Mouse (Mus musculus) heart, postnatal 10 days (tissue): ENCODE measurements around the gene Fam118a. TPM values are rescaled to one million over a fixed set of nuclear protein-coding genes. Genes with fewer than 3 reads are reported as not detected.

Source experiments
- DNase-seq, 2 experiments: peaks; one replicate each; pipeline ENCODE4 v3.0.0; 2021
- intact Hi-C: fragments of 180-260 bp; cut with DNase I; formaldehyde crosslinking; loops from one replicate; pipeline ENCODE4 v1.15.1; 2025
- total RNA-seq, 2 experiments: library from RNA; stranded (reverse); gene quantifications; 2 replicates each; pipeline ENCODE4 v1.2.3; 2021

The Fam118a gene
- total RNA-seq, 2 experiments from 2014 or later: 10.1 to 10.8 TPM

GRCm38 (mm10) chr15:85049758-85050157 is 21.0 kb downstream of the Fam118a start:
- intact Hi-C loops: no loop called here
- no peak for DNase-seq

DNA sequence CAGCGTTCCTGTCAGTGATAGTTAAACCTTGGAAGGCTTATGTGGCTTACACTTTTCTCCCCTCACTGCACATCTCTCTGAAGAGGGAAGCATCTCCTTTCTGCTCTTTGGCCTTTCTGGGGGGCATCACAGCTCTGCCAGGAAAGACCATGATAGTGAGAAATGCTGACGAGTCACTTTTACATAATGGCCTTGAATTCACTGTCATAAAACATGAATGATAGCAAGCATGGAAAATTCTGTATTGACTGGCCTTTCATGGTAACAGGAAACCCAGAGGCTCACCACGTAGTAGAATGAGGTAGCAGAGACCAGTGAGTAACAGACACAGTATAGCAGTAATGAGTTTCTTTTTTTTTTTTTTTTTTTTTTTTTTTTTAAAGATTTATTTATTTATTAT is 25.4 kb downstream of the Fam118a start:
- intact Hi-C loops: no loop called here
- DNase-seq: no peak

DNA sequence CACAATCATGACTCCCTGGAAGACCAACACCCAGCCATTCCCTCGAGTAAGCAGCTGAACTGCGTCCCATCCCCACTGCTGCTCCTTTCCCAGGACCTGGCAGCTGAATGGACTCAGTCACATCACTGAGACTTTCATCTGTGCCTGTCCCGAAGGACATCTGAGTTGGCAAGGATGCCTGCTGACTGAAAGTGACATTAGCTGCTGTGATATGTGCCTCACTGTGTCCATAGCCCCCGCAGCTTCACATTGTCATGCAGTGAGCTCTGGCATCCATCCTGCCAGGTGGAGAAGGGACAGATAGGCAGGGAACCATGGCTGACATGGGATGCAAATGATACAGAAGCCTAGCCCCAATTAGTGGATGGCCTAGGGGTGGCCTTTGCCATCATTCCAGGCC is 26.4 kb downstream of the Fam118a start:
- intact Hi-C loops: no loop called here

DNA sequence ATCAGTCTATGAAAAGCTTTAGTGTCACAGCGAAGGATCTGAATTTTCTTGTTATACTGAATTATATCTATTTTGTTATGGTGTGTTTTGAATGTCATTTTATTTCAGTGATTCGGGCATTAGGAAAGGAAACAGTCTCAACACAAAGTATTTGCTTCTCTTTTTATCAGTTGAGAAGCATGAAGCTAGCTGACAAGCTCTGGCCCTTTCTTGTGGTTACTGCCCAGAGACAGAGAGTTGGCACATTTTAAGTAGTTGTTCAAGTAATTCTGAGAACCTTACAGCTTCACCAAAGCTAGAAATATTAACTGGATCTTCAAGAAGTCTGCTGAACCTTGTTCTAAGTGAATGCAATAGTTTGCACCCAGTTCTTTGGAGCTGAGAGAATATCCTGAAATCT is 34.7 kb downstream of the Fam118a start:
- intact Hi-C loops: no loop called here
- DNase-seq: no peak

More for the DNA sequence above, 26.4 kb downstream of the Fam118a start:
- DNase-seq: no peak

DNA sequence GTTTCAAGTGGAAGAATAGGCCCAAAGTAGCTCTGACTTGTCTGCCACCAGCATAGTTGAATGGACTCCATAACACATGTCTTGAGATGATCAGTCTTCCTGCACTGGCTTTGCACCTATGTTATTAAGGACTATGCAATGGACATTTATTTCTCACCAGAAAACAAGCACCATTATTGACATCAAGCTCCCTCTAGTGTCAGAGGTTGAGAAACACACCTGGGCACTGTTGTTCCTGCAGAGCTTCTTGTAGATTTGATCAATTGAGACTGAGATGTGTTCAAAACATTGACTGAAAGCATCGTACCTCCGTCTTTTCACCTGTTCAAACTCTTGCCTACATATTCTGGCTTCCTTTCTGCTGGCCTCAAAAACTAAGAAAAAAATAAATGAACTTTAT is 41.8 kb downstream of the Fam118a start:
- DNase-seq: peak; percentile 51 to 66
- intact Hi-C loops: loop anchor here (1.0 kb wide), 1 partner anchor 69 kb away; no protein-coding TSS in a partner anchor

DNA sequence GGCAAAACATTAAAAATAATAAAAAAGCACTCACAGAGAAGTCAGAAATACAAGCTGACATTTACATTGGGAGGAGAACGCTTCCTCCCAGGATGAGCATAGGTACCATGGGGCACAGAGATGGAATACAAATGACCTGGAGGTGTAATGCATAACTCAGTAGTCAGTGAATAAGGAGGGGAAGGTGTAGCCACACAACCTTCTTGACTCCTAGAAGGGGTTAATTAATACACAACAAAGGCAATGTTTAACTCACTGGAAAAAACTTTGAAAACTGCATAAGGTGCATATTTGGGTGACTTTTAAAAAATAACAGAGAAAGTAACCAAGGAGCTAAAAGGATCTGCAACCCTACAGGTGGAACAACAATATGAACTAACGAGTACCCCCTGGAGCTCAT is 43.9 kb downstream of the Fam118a start:
- intact Hi-C loops: no loop called here

DNA sequence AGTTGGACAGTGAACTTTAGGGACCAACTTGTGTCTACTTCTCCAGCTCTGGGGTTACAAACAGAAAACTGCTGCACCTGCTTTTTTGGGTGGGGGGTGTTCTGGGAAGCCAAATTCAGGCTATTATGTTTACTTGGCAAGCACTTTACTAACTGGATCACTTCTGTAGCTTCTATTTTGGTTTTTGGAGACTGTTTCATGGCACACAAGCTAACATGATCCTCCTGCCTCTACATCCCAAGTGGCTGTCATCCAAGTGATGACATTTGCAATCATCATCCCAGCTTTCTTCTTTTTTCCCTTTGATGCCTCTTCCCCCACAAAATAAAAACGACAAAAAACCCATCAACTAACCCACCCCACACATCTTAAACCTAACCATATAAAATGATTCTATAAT is 56.9 kb downstream of the Fam118a start:
- intact Hi-C loops: no loop called here
- DNase-seq: no peak

More for the DNA sequence above, 43.9 kb downstream of the Fam118a start:
- no peak for DNase-seq

Other genes starting within 250 kb of the Fam118a start
- 1 to 10 TPM; 2.0 to 2.9 TPM for gene Phf21b, start 172.9 kb upstream of the Fam118a start, total RNA-seq
- gene Gm29666, start 108.9 kb upstream of the Fam118a start, total RNA-seq: under 1 TPM; 0.22 TPM
- gene Nup50, start 105.5 kb upstream of the Fam118a start, total RNA-seq: 10 to 100 TPM; 21.2 to 21.9 TPM
- gene 5031439G07Rik, start 40.4 kb upstream of the Fam118a start, total RNA-seq: 10 to 100 TPM; 22.1 to 25.2 TPM
- not detected for gene Upk3a, start 11.8 kb upstream of the Fam118a start, total RNA-seq
- under 1 TPM in 1 of 2 experiments, not detected in 1; 0.07 TPM for gene Smc1b, start 103.0 kb downstream of the Fam118a start, total RNA-seq
- gene Ribc2, start 103.1 kb downstream of the Fam118a start, total RNA-seq: not detected
- 10 to 100 TPM; 76.2 to 79.6 TPM for gene Fbln1, start 177.0 kb downstream of the Fam118a start, total RNA-seq